Mouse (Mus musculus): ENCODE measurements around the gene Ddx54. TPM values are rescaled to one million over a fixed set of nuclear protein-coding genes. Genes with fewer than 3 reads are reported as not detected.

The Ddx54 gene
- polyA plus RNA-seq, 1 experiment from 2014 or later: 64.1 TPM

- Histone ChIP-seq H3K9me3 (0 out of 2 replicates have a peak, but pooled peaks cover 3% of the 10 kb centered on the region), H3K36me3 (replicated peaks) (peaks cover 24% of the 10 kb centered on the region), H3K4me1 (peaks cover 44% of the 10 kb centered on the region), H3K27me3 (ENCODE audit: poor library complexity, severe bottlenecking) (peaks cover 6% of the 10 kb centered on the region; the same call in 1 of the 2 replicates), H3K27ac (peak overlapping the region; percentile 89), H3K4me3 (peak overlapping the region; percentile 81)
- no peak for DNase-seq (ENCODE audit: extremely low spot score, low spot score)
- 37% methylated on average over 9 of the region's 9 CpGs for WGBS
These were observed 25.0 kb upstream of the Ddx54 start for GRCm38 (mm10) chr5:120587616-120587926.

- WGBS: 2% methylated on average over 28 of the region's 29 CpGs
- peak overlapping the region; percentile 89 for H3K27ac ChIP-seq
- 0 out of 2 replicates have a peak, but pooled peaks cover 3% of the 10 kb centered on the region for H3K9me3 ChIP-seq
- H3K4me1 ChIP-seq: peaks cover 44% of the 10 kb centered on the region
- peak overlapping the region; percentile 81 for H3K4me3 ChIP-seq
- DNase-seq (ENCODE audit: extremely low spot score, low spot score): peak; percentile 31
- H3K27me3 ChIP-seq (ENCODE audit: poor library complexity, severe bottlenecking): peaks cover 6% of the 10 kb centered on the region; the same call in 1 of the 2 replicates
- H3K36me3 ChIP-seq (replicated peaks): peaks cover 20% of the 10 kb centered on the region
These were observed 24.5 kb upstream of the Ddx54 start for GRCm38 (mm10) chr5:120587940-120588568.

GRCm38 (mm10) chr5:120588569-120589094 lies 23.9 kb upstream of the Ddx54 start, which contains the start of the genes Tpcn1 and Iqcd:
Tpcn1 (minus strand) TSS chr5:120588673.
Iqcd (plus strand) TSS chr5:120589016.
- WGBS: under 1% methylated on average over 35 of the region's 35 CpGs
- peaks cover 44% of the 10 kb centered on the region for H3K4me1 ChIP-seq
- peaks cover 14% of the 10 kb centered on the region for H3K36me3 ChIP-seq (replicated peaks)
- H3K27ac ChIP-seq: peak within 1 kb of the TSS; percentile 89
- peak within 1 kb of the TSS; percentile 81 for H3K4me3 ChIP-seq
- H3K9me3 ChIP-seq: 0 out of 2 replicates have a peak, but pooled peaks cover 3% of the 10 kb centered on the region
- peak; percentile 99 for DNase-seq (ENCODE audit: extremely low spot score, low spot score)
- H3K27me3 ChIP-seq (ENCODE audit: poor library complexity, severe bottlenecking): peaks cover 6% of the 10 kb centered on the region; the same call in 1 of the 2 replicates

GRCm38 (mm10) chr5:120590356-120591010 lies 22.1 kb upstream of the Ddx54 start:
- Histone ChIP-seq H3K27me3 (ENCODE audit: poor library complexity, severe bottlenecking) (peaks cover 6% of the 10 kb centered on the region; the same call in 1 of the 2 replicates), H3K9me3 (0 out of 2 replicates have a peak, but pooled peaks cover 3% of the 10 kb centered on the region), H3K4me3 (no peak overlapping the region), H3K36me3 (replicated peaks) (no peaks in the 10 kb centered on the region), H3K27ac (no peak overlapping the region), H3K4me1 (peaks cover 34% of the 10 kb centered on the region)
- DNase-seq (ENCODE audit: extremely low spot score, low spot score): no peak
- WGBS: 76% methylated on average over 16 of the region's 16 CpGs

GRCm38 (mm10) chr5:120592141-120592540 lies 20.4 kb upstream of the Ddx54 start:
- 75% methylated on average over 7 of the region's 7 CpGs for WGBS
- Histone ChIP-seq H3K4me3 (no peak overlapping the region), H3K27ac (no peak overlapping the region), H3K27me3 (ENCODE audit: poor library complexity, severe bottlenecking) (peaks cover 5% of the 10 kb centered on the region; the same call in 1 of the 2 replicates), H3K9me3 (0 out of 2 replicates have a peak, but pooled peaks cover 3% of the 10 kb centered on the region), H3K4me1 (peaks cover 27% of the 10 kb centered on the region), H3K36me3 (replicated peaks) (no peaks in the 10 kb centered on the region)
- no peak for DNase-seq (ENCODE audit: extremely low spot score, low spot score)

GRCm38 (mm10) chr5:120594485-120594884 lies 18.1 kb upstream of the Ddx54 start:
- H3K4me1 ChIP-seq: peaks cover 7% of the 10 kb centered on the region
- H3K36me3 ChIP-seq (replicated peaks): no peaks in the 10 kb centered on the region
- H3K27me3 ChIP-seq (ENCODE audit: poor library complexity, severe bottlenecking): no peaks in the 10 kb centered on the region
- no peak overlapping the region for H3K4me3 ChIP-seq
- H3K9me3 ChIP-seq: 0 out of 2 replicates have a peak, but pooled peaks cover 3% of the 10 kb centered on the region
- DNase-seq (ENCODE audit: extremely low spot score, low spot score): no peak
- 86% methylated on average over 6 of the region's 6 CpGs for WGBS
- H3K27ac ChIP-seq: no peak overlapping the region

GRCm38 (mm10) chr5:120599625-120600024 lies 12.9 kb upstream of the Ddx54 start:
- Histone ChIP-seq H3K27me3 (ENCODE audit: poor library complexity, severe bottlenecking) (no peaks in the 10 kb centered on the region), H3K4me3 (no peak overlapping the region), H3K4me1 (peaks cover 27% of the 10 kb centered on the region), H3K36me3 (replicated peaks) (0 out of 2 replicates have a peak, but pooled peaks cover 3% of the 10 kb centered on the region), H3K27ac (no peak overlapping the region), H3K9me3 (no peaks in the 10 kb centered on the region)
- no peak for DNase-seq (ENCODE audit: extremely low spot score, low spot score)
- 93% methylated on average over 6 of the region's 6 CpGs for WGBS

GRCm38 (mm10) chr5:120600946-120601668 lies 11.4 kb upstream of the Ddx54 start:
- 0 out of 2 replicates have a peak, but pooled peaks cover under 1% of the 10 kb centered on the region for H3K27me3 ChIP-seq (ENCODE audit: poor library complexity, severe bottlenecking)
- H3K4me3 ChIP-seq: no peak overlapping the region
- peaks cover 30% of the 10 kb centered on the region for H3K4me1 ChIP-seq
- 0 out of 2 replicates have a peak, but pooled peaks cover 3% of the 10 kb centered on the region for H3K36me3 ChIP-seq (replicated peaks)
- H3K9me3 ChIP-seq: no peaks in the 10 kb centered on the region
- WGBS: 62% methylated on average over 11 of the region's 11 CpGs
- peak; percentile 41 for DNase-seq (ENCODE audit: extremely low spot score, low spot score)
- H3K27ac ChIP-seq: peak overlapping the region; percentile 69

GRCm38 (mm10) chr5:120602210-120602609 lies 10.3 kb upstream of the Ddx54 start:
- Histone ChIP-seq H3K9me3 (no peaks in the 10 kb centered on the region), H3K4me1 (peaks cover 30% of the 10 kb centered on the region), H3K27me3 (ENCODE audit: poor library complexity, severe bottlenecking) (peaks cover 7% of the 10 kb centered on the region; the same call in 1 of the 2 replicates), H3K27ac (peak overlapping the region; percentile 51; the same call in 1 of the 2 replicates), H3K36me3 (replicated peaks) (0 out of 2 replicates have a peak, but pooled peaks cover 5% of the 10 kb centered on the region), H3K4me3 (no peak overlapping the region)
- 93% methylated on average over 12 of the region's 12 CpGs for WGBS
- DNase-seq (ENCODE audit: extremely low spot score, low spot score): no peak

- peaks cover 30% of the 10 kb centered on the region for H3K4me1 ChIP-seq
- no peak for DNase-seq (ENCODE audit: extremely low spot score, low spot score)
- peaks cover 14% of the 10 kb centered on the region for H3K36me3 ChIP-seq (replicated peaks)
- H3K27me3 ChIP-seq (ENCODE audit: poor library complexity, severe bottlenecking): peaks cover 7% of the 10 kb centered on the region; the same call in 1 of the 2 replicates
- WGBS: 57% methylated on average over 7 of the region's 7 CpGs
- H3K27ac ChIP-seq: no peak overlapping the region
- no peak overlapping the region for H3K4me3 ChIP-seq
- H3K9me3 ChIP-seq: no peaks in the 10 kb centered on the region
These were observed 9.0 kb upstream of the Ddx54 start for GRCm38 (mm10) chr5:120603515-120603914.

- peak overlapping the region; percentile 81 for H3K27ac ChIP-seq
- H3K9me3 ChIP-seq: no peaks in the 10 kb centered on the region
- DNase-seq (ENCODE audit: extremely low spot score, low spot score): peak; percentile 80
- peaks cover 30% of the 10 kb centered on the region for H3K4me1 ChIP-seq
- H3K4me3 ChIP-seq: peak overlapping the region; percentile 51
- 0% methylated on average over 6 of the region's 6 CpGs for WGBS
- H3K27me3 ChIP-seq (ENCODE audit: poor library complexity, severe bottlenecking): peaks cover 7% of the 10 kb centered on the region; the same call in 1 of the 2 replicates
- H3K36me3 ChIP-seq (replicated peaks): peaks cover 27% of the 10 kb centered on the region
These were observed 7.7 kb upstream of the Ddx54 start for GRCm38 (mm10) chr5:120604839-120605238.

- H3K27ac ChIP-seq: peak overlapping the region; percentile 81
- 7% methylated on average over 10 of the region's 10 CpGs for WGBS
These were observed 7.3 kb upstream of the Ddx54 start for GRCm38 (mm10) chr5:120605241-120605661.

More at GRCm38 (mm10) chr5:120605241-120605661, 7.3 kb upstream of the Ddx54 start:
- Histone ChIP-seq H3K4me1 (peaks cover 30% of the 10 kb centered on the region), H3K4me3 (peak overlapping the region; percentile 51), H3K9me3 (no peaks in the 10 kb centered on the region), H3K27me3 (ENCODE audit: poor library complexity, severe bottlenecking) (peaks cover 7% of the 10 kb centered on the region; the same call in 1 of the 2 replicates), H3K36me3 (replicated peaks) (peaks cover 30% of the 10 kb centered on the region)
- DNase-seq (ENCODE audit: extremely low spot score, low spot score): no peak

All from forebrain, embryonic 10.5 days (tissue).